Mouse (Mus musculus): ENCODE measurements around the gene Tceal1. TPM values are rescaled to one million over a fixed set of nuclear protein-coding genes. Genes with fewer than 3 reads are reported as not detected.

The Tceal1 gene
- polyA plus RNA-seq (2015; fragmentation: Illumina TruSeq; extraction: RNeasy Lipid Tissue Mini Kit (QIAGEN cat#74804); ENCODE audit: insufficient read depth, low read depth, low replicate concordance) = 1.6 TPM

GRCm38 (mm10) chrX:136707446-136708167 lies at the start of gene Tceal1:
Tceal1 (plus strand) TSS chrX:136707982.

GRCm38 (mm10) chrX:136743459-136743858 lies 35.7 kb downstream of the Tceal1 start, which contains the start of gene Morf4l2:
Morf4l2 (minus strand) TSS chrX:136743690.

Other genes starting within 250 kb of the Tceal1 start
- not detected for gene Kir3dl1, start 190.0 kb upstream of the Tceal1 start, polyA plus RNA-seq (2015; fragmentation: Illumina TruSeq; extraction: RNeasy Lipid Tissue Mini Kit (QIAGEN cat#74804); ENCODE audit: insufficient read depth, low read depth, low replicate concordance)
- gene Kir3dl2, start 163.9 kb upstream of the Tceal1 start, polyA plus RNA-seq (2015; fragmentation: Illumina TruSeq; extraction: RNeasy Lipid Tissue Mini Kit (QIAGEN cat#74804); ENCODE audit: insufficient read depth, low read depth, low replicate concordance) = not detected
- gene Tceal3, start 117.1 kb upstream of the Tceal1 start, polyA plus RNA-seq (2015; fragmentation: Illumina TruSeq; extraction: RNeasy Lipid Tissue Mini Kit (QIAGEN cat#74804); ENCODE audit: insufficient read depth, low read depth, low replicate concordance) = 4.4 TPM
- 81.2 TPM for gene Morf4l2, start 35.7 kb downstream of the Tceal1 start, polyA plus RNA-seq (2015; fragmentation: Illumina TruSeq; extraction: RNeasy Lipid Tissue Mini Kit (QIAGEN cat#74804); ENCODE audit: insufficient read depth, low read depth, low replicate concordance)
- gene Glra4, start 72.2 kb downstream of the Tceal1 start, polyA plus RNA-seq (2015; fragmentation: Illumina TruSeq; extraction: RNeasy Lipid Tissue Mini Kit (QIAGEN cat#74804); ENCODE audit: insufficient read depth, low read depth, low replicate concordance) = not detected
- 3.3 TPM for gene Plp1, start 114.7 kb downstream of the Tceal1 start, polyA plus RNA-seq (2015; fragmentation: Illumina TruSeq; extraction: RNeasy Lipid Tissue Mini Kit (QIAGEN cat#74804); ENCODE audit: insufficient read depth, low read depth, low replicate concordance)
- gene Rab9b, start 160.8 kb downstream of the Tceal1 start, polyA plus RNA-seq (2015; fragmentation: Illumina TruSeq; extraction: RNeasy Lipid Tissue Mini Kit (QIAGEN cat#74804); ENCODE audit: insufficient read depth, low read depth, low replicate concordance) = not detected
- gene H2bfm, start 219.3 kb downstream of the Tceal1 start, polyA plus RNA-seq (2015; fragmentation: Illumina TruSeq; extraction: RNeasy Lipid Tissue Mini Kit (QIAGEN cat#74804); ENCODE audit: insufficient read depth, low read depth, low replicate concordance) = not detected

Data from pancreas, adult 10 weeks (tissue).